Mouse (Mus musculus) erythroblast, adult 5-6 weeks (primary cell): ENCODE results near the gene Gfi1b. TPM values are rescaled to one million over a fixed set of nuclear protein-coding genes. Genes with fewer than 3 reads are reported as not detected.
A peak's percentile ranks its signal among the peaks of the same experiment; 100 is the strongest.

Experiments
- ATAC-seq: replicated peaks from 2 replicates; pipeline ENCODE4 v1.8.0; 2016; ENCODE audit warnings: moderate number of reproducible peaks, mild to moderate bottlenecking, moderate TSS enrichment, inconsistent platforms; ENCODE audit not compliant: poor library complexity, low FRiP score, severe bottlenecking
- total RNA-seq, 2 experiments: library from RNA; stranded (forward) in 1 of 2; stranded (reverse) in 1 of 2; fragments of 150-400 nt in 1 of 2; fragments of 200-764, 138-1000 nt in 1 of 2; gene quantifications; 2 replicates each; pipeline versions ENCODE4 v1.2.3 to v1.2.4; 2015 to 2017; ENCODE audit warnings: low replicate concordance in 2 of 2

The Gfi1b gene
- total RNA-seq, 2 experiments from 2014 or later = 26.5 to 45.9 TPM

- ATAC-seq = no peak
Measured at GRCm38 (mm10) chr2:28626038-28626437, 4.3 kb upstream of the Gfi1b start.

GRCm38 (mm10) chr2:28624870-28625269, 3.1 kb upstream of the Gfi1b start:
- no peak for ATAC-seq

- ATAC-seq = peak; percentile 65
Measured at GRCm38 (mm10) chr2:28622521-28623124, 841 bp upstream of the Gfi1b start.

GRCm38 (mm10) chr2:28621111-28621510, 671 bp downstream of the Gfi1b start:
- ATAC-seq = no peak

GRCm38 (mm10) chr2:28620522-28620921, 1.3 kb downstream of the Gfi1b start:
- no peak for ATAC-seq

GRCm38 (mm10) chr2:28619369-28619768, 2.4 kb downstream of the Gfi1b start:
- no peak for ATAC-seq

- ATAC-seq = no peak
Measured at GRCm38 (mm10) chr2:28618777-28619336, 2.9 kb downstream of the Gfi1b start.

GRCm38 (mm10) chr2:28617498-28618486, 4.0 kb downstream of the Gfi1b start:
- ATAC-seq = no peak

- ATAC-seq = peak; percentile 69
Measured at GRCm38 (mm10) chr2:28616874-28617273, 4.9 kb downstream of the Gfi1b start.

- ATAC-seq = peak; percentile 38; the same call in 1 of the 2 replicates
Measured at GRCm38 (mm10) chr2:28616358-28616757, 5.4 kb downstream of the Gfi1b start.

GRCm38 (mm10) chr2:28613599-28613998, 8.2 kb downstream of the Gfi1b start:
- no peak for ATAC-seq

- ATAC-seq = no peak
Measured at GRCm38 (mm10) chr2:28612436-28613063, 9.2 kb downstream of the Gfi1b start.

GRCm38 (mm10) chr2:28611407-28611787, 10.4 kb downstream of the Gfi1b start:
- no peak for ATAC-seq

GRCm38 (mm10) chr2:28610716-28611406, 10.9 kb downstream of the Gfi1b start:
- ATAC-seq = no peak

- ATAC-seq = no peak
Measured at GRCm38 (mm10) chr2:28609851-28610250, 11.9 kb downstream of the Gfi1b start.

- ATAC-seq = peak; percentile 50
Measured at GRCm38 (mm10) chr2:28607341-28608165, 14.2 kb downstream of the Gfi1b start.

- ATAC-seq = peak; percentile 45; the same call in 1 of the 2 replicates
Measured at GRCm38 (mm10) chr2:28606601-28607340, 15.0 kb downstream of the Gfi1b start.
